Mouse (Mus musculus): ENCODE data around the gene Man2b2.

- TF ChIP-seq POLR2A (IDR thresholded peaks at IDR 0.05; ENCODE audit: insufficient read length, low read depth) = no peak
- no peak for TF ChIP-seq USF1 (IDR thresholded peaks at IDR 0.05; ENCODE audit: low read depth)
These were observed 44.4 kb downstream of the Man2b2 start for GRCm38 (mm10) chr5:36786052-36786451.

All from myocyte (in vitro differentiated cells).